8 mouse cellular contexts compared by ENCODE assay signal in genomic region chr9:62987824-62988223, GRCm38 (mm10). TPM values are rescaled to one million over a fixed set of nuclear protein-coding genes. Genes with fewer than 3 reads are reported as not detected.
DNase-seq lines count a peak whose midpoint lies in the region; ATAC-seq lines count a peak whose summit lies in the region.

Pias1 (minus strand) TSS chr9:62987924.

- no peak within 1 kb of the TSS for H3K9ac ChIP-seq in kidney, embryonic 14.5 days (ENCODE audit: low read depth, low read length)
- no peak within 1 kb of the TSS for H3K9ac ChIP-seq in intestine, embryonic 14.5 days (ENCODE audit: low read length)
- H3K9ac ChIP-seq in midbrain, embryonic 11.5 days (ENCODE audit: low read length): no peak within 1 kb of the TSS

- ATAC-seq in kidney, embryonic 14.5 days (ENCODE audit: low FRiP score, low TSS enrichment): no peak
- ATAC-seq in intestine, embryonic 14.5 days (replicated peaks; ENCODE audit: low FRiP score, low TSS enrichment, low read depth): no peak
- no peak for ATAC-seq in midbrain, embryonic 11.5 days (ENCODE audit: low FRiP score)

- no peak within 1 kb of the TSS for H3K27ac ChIP-seq in kidney, embryonic 14.5 days (ENCODE audit: low read depth, low read length)
- no peak within 1 kb of the TSS for H3K27ac ChIP-seq in intestine, embryonic 14.5 days (ENCODE audit: low read depth)
- H3K27ac ChIP-seq in midbrain, embryonic 11.5 days (ENCODE audit: low read depth, low read length): no peak within 1 kb of the TSS

- no peak for DNase-seq in kidney, postnatal 4 days
- DNase-seq in adrenal gland, postnatal 4 days (ENCODE audit: low spot score in 2 of 2): no peak
- DNase-seq in gastrocnemius, postnatal 36 days: no peak
- no peak for DNase-seq in intestine, embryonic 14.5 days (ENCODE audit: low spot score)
- DNase-seq in midbrain, embryonic 11.5 days (ENCODE audit: low spot score, missing footprints): no peak
- DNase-seq in spleen, postnatal 36 days (ENCODE audit: low spot score in 2 of 2): no peak
- DNase-seq in cerebellum, adult 11 months: no peak

- WGBS in kidney, embryonic 14.5 days: 83% methylated on average over 5 of the region's 5 CpGs
- WGBS in intestine, embryonic 14.5 days: 82% methylated on average over 5 of the region's 5 CpGs
- WGBS in midbrain, embryonic 11.5 days: 89% methylated on average over 5 of the region's 5 CpGs

- H3K4me2 ChIP-seq in kidney, embryonic 14.5 days (replicated peaks; ENCODE audit: low read depth, low read length): no peak within 1 kb of the TSS
- no peak within 1 kb of the TSS for H3K4me2 ChIP-seq in intestine, embryonic 14.5 days (ENCODE audit: low read length)
- no peak within 1 kb of the TSS for H3K4me2 ChIP-seq in midbrain, embryonic 11.5 days

- no peaks in the 10 kb centered on the region for H3K4me1 ChIP-seq in kidney, embryonic 14.5 days (ENCODE audit: control insufficient read depth, insufficient read depth, low read length)
- no peaks in the 10 kb centered on the region for H3K4me1 ChIP-seq in intestine, embryonic 14.5 days (replicated peaks; ENCODE audit: control insufficient read depth, insufficient read depth, low read length)
- no peaks in the 10 kb centered on the region for H3K4me1 ChIP-seq in midbrain, embryonic 11.5 days (ENCODE audit: control insufficient read depth, insufficient read depth, low read length)

- H3K27me3 ChIP-seq in kidney, embryonic 14.5 days (ENCODE audit: control insufficient read depth, insufficient read depth, low read length): no peaks in the 10 kb centered on the region
- no peaks in the 10 kb centered on the region for H3K27me3 ChIP-seq in intestine, embryonic 14.5 days (replicated peaks; ENCODE audit: control insufficient read depth, insufficient read depth, low read length)
- no peaks in the 10 kb centered on the region for H3K27me3 ChIP-seq in midbrain, embryonic 11.5 days (ENCODE audit: control insufficient read depth, insufficient read depth, low read length)

- intact Hi-C loops in gastrocnemius, postnatal 36 days (cut with DNase I): no loop called here

- no peaks in the 10 kb centered on the region for H3K9me3 ChIP-seq in kidney, embryonic 14.5 days (ENCODE audit: control insufficient read depth, low read length)
- no peaks in the 10 kb centered on the region for H3K9me3 ChIP-seq in intestine, embryonic 14.5 days (ENCODE audit: control insufficient read depth, low read length)
- H3K9me3 ChIP-seq in midbrain, embryonic 11.5 days (ENCODE audit: control insufficient read depth, low read length): no peaks in the 10 kb centered on the region

- no peaks in the 10 kb centered on the region for H3K36me3 ChIP-seq in kidney, embryonic 14.5 days (ENCODE audit: control insufficient read depth, insufficient read depth, low read length)
- no peaks in the 10 kb centered on the region for H3K36me3 ChIP-seq in intestine, embryonic 14.5 days (ENCODE audit: control insufficient read depth, insufficient read depth, low read length)
- no peaks in the 10 kb centered on the region for H3K36me3 ChIP-seq in midbrain, embryonic 11.5 days (ENCODE audit: control insufficient read depth, insufficient read depth, low read length)

- no peak within 1 kb of the TSS for H3K4me3 ChIP-seq in kidney, embryonic 14.5 days (ENCODE audit: low read length)
- no peak within 1 kb of the TSS for H3K4me3 ChIP-seq in intestine, embryonic 14.5 days (ENCODE audit: low read depth, low read length)
- H3K4me3 ChIP-seq in midbrain, embryonic 11.5 days (ENCODE audit: low read depth, low read length): no peak within 1 kb of the TSS

RNA-seq across cellular contexts. Expression of gene Pias1, which starts in this region (rescaled TPM):
- polyA plus RNA-seq in kidney, embryonic 14.5 days (2014; fragmentation: Nextera tagmentation; extraction: Ambion mirVana): 61.8 and 64.8 TPM in 2 replicates
- total RNA-seq in adrenal gland, postnatal 4 days (2021): 10 to 100 TPM; 46.0 to 48.4 TPM
- total RNA-seq in gastrocnemius, postnatal 36 days (2021): 10 to 100 TPM; 14.5 to 16.1 TPM
- 51.4 and 60.6 TPM in 2 replicates for polyA plus RNA-seq in intestine, embryonic 14.5 days (2014; fragmentation: Nextera tagmentation; extraction: Ambion mirVana)
- polyA plus RNA-seq in midbrain, embryonic 11.5 days (2014; fragmentation: Nextera tagmentation; extraction: Ambion mirVana): 73.3 and 74.5 TPM in 2 replicates
